Mouse (Mus musculus) granulocyte monocyte progenitor cell, adult 5-6 weeks (primary cell): ENCODE results near the gene Trpc5. TPM values are rescaled to one million over a fixed set of nuclear protein-coding genes. Genes with fewer than 3 reads are reported as not detected.

Source experiments
- ATAC-seq: replicated peaks from 2 replicates; pipeline ENCODE4 v1.8.0; 2016; ENCODE audit warnings: mild to moderate bottlenecking, moderate TSS enrichment, inconsistent platforms; ENCODE audit not compliant: poor library complexity, severe bottlenecking
- total RNA-seq, 2 experiments: library from RNA; stranded (forward) in 1 of 2; stranded (reverse) in 1 of 2; fragments of 200-712, 200-1000 nt in 1 of 2; fragments of >200 nt in 1 of 2; fragmentation: Nextera tagmentation in 1 of 2; gene quantifications; 2 replicates each; pipeline ENCODE4 v1.2.3; 2014 to 2017

Trpc5 gene
- total RNA-seq, 2 experiments from 2014 or later, result not detected

DNA sequence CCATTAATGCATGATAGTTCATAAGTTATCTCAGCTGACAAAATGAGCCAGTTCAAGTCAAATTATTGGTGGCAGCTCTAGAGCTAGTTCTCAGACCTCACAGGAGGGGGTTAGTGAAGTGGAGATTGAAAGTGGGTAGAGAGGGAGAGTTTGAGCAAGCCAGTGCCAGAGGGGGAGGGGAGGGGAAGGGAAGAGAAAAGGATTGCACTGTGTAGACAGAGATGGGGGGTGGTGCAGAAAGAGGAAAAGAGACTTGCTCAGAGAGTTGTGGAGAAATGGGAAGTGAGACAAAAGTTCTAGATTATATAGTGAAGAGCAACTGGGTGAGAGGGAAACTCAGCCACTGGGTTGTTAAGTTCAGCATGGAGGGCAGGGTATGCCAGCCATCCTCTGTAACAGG, 349.6 kb downstream of the Trpc5 start:
- ATAC-seq, result peak; percentile 96

DNA sequence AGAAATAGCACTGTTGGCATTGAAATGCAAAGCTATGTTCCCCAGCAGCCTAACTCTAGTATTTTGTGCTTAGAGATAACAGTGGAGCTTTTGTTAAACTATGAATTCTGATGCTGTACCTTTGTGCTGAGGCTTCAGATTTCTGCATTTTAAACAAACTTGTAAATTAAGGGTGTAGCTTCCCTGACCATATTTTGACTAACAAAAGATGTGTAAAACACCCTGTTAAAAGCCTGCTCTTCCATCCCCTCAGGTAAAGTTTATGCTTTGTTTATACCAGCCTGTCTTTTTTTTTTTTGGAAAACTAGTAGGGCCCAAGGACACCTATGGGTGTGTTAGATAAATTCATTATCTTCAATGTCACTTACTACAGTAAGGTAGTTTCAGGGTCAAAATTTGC, 350.0 kb downstream of the Trpc5 start:
- ATAC-seq, result no peak

DNA sequence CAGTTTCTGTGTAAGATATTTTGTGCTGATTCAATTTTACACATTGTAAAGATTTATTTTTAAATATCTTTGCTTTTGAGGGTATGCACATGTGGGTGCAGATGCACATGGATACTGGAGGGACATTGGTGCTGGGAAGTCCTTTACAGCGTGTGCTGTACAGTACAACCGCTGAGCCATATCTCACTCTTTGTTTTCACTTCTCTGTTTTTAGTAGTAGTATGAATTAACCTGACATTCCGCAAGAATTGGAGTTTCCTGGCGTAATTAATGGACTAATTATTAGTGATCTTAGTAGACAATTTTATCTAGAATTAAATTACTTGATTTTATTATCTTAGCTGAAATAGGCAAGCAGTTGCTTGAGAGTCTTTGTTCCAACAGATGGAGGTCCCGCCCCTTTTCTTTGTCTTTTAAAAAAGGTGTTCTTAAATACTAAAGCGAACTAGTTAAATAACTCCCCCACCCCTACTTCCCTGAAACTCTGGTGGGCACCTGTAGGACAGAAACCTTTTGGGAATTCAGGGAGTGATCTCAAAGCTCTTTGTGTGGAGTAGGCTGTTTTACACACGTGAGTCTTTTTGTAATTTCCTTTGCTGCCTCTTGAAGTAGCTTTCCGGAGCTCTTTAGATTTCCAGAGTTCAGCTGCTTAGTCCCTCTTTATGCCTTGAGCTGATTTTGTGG, 352.5 kb downstream of the Trpc5 start:
- no peak for ATAC-seq

Other genes starting within 250 kb of the Trpc5 start
- gene Trpc5os, start 231.6 kb downstream of the Trpc5 start, total RNA-seq (2014; fragmentation: Nextera tagmentation), result not detected in 2 replicates
- not detected in 2 replicates for gene Trpc5os, start 231.6 kb downstream of the Trpc5 start, total RNA-seq (2017)
- not detected in 2 replicates for gene Rtl4, start 727 bp upstream of the Trpc5 start, total RNA-seq (2014; fragmentation: Nextera tagmentation)
- gene Rtl4, start 727 bp upstream of the Trpc5 start, total RNA-seq (2017), result not detected in 2 replicates